Mouse (Mus musculus) stomach, postnatal 0 days (tissue): ENCODE measurements around the gene 6430571L13Rik. TPM values are rescaled to one million over a fixed set of nuclear protein-coding genes. Genes with fewer than 3 reads are reported as not detected.

Experiments used
- ATAC-seq: fragments of 200-750 bp; cut with Nextera tagmentation; 2 replicates; pipeline ENCODE4 v1.8.0; 2017; ENCODE audit not compliant: low FRiP score, low TSS enrichment
- DNase-seq: peaks from one replicate; pipeline ENCODE4 v3.0.0-alpha.2; 2016; ENCODE audit warnings: low spot score
- H3K27ac ChIP-seq: fragments of 300-500 bp; sonication (generic); replicated peaks from 2 replicates; pipeline ENCODE4 v1.5.1; 2014; ENCODE audit warnings: mild to moderate bottlenecking, control low read depth
- H3K27me3 ChIP-seq: fragments of 300-500 bp; sonication (generic); 2 replicates; pipeline ENCODE4 v1.6.1; 2014; ENCODE audit warnings: low read length; ENCODE audit not compliant: control insufficient read depth, insufficient read depth
- H3K36me3 ChIP-seq: fragments of 300-500 bp; sonication (generic); 2 replicates; pipeline ENCODE4 v1.6.1; 2014; ENCODE audit warnings: low read length, mixed read lengths; ENCODE audit not compliant: control insufficient read depth, insufficient read depth
- H3K4me1 ChIP-seq: fragments of 300-500 bp; sonication (generic); replicated peaks from 2 replicates; pipeline ENCODE4 v1.6.1; 2014; ENCODE audit warnings: antibody characterized with exemption; ENCODE audit not compliant: control insufficient read depth, insufficient read depth
- H3K4me2 ChIP-seq: fragments of 300-500 bp; sonication (generic); replicated peaks from 2 replicates; pipeline ENCODE4 v1.6.1; 2014; ENCODE audit warnings: low read depth, mild to moderate bottlenecking, control low read depth, moderate library complexity
- H3K4me3 ChIP-seq: fragments of 300-500 bp; sonication (generic); 2 replicates; pipeline ENCODE4 v1.5.1; 2014; ENCODE audit warnings: low read depth, low read length, control low read depth
- H3K9ac ChIP-seq: fragments of 300-500 bp; sonication (generic); 2 replicates; pipeline ENCODE4 v1.6.1; 2014; ENCODE audit warnings: mild to moderate bottlenecking, low read length, control low read depth, mixed read lengths
- H3K9me3 ChIP-seq: fragments of 300-500 bp; sonication (generic); 2 replicates; pipeline ENCODE4 v1.6.1; 2016; ENCODE audit warnings: low read length; ENCODE audit not compliant: control insufficient read depth
- CTCF ChIP-seq: IDR thresholded peaks from 2 replicates; pipeline ENCODE4 v1.5.1; 2016; ENCODE audit warnings: antibody characterized with exemption, low read depth, mild to moderate bottlenecking, moderate library complexity
- EP300 ChIP-seq: optimal IDR thresholded peaks from 2 replicates; pipeline ENCODE3; 2016; ENCODE audit warnings: antibody characterized with exemption
- WGBS: fragments of 180-500 bp; shearing (Covaris S2); extraction: QIAGEN DNeasy Blood & Tissue Kit; methylation state at CpG from one replicate; pipeline ENCODE4 v1.1.7; 2014; 5-methylcytosine and 5-hydroxymethylcytosine counted together
- polyA plus RNA-seq: library from polyadenylated mRNA; unstranded; fragments of >200 nt; fragmentation: Nextera tagmentation; extraction: Ambion mirVana; gene quantifications from 2 replicates; pipeline ENCODE4 v1.2.1, GENCODE M21; 2015

The 6430571L13Rik gene
- polyA plus RNA-seq, 1 experiment from 2014 or later: 0.73 TPM

GRCm38 (mm10) chr9:107357651-107358050, 17.2 kb downstream of the 6430571L13Rik start:
- peak; percentile 83 for DNase-seq
- H3K9ac ChIP-seq: no peak overlapping the region
- no peaks in the 10 kb centered on the region for H3K36me3 ChIP-seq
- H3K27me3 ChIP-seq: no peaks in the 10 kb centered on the region
- no peak overlapping the region for H3K27ac ChIP-seq
- no peaks in the 10 kb centered on the region for H3K4me1 ChIP-seq
- no peak overlapping the region for H3K4me3 ChIP-seq
- no peak; the same call in 1 of the 2 replicates for ATAC-seq
- TF ChIP-seq CTCF: peak; percentile 94
- TF ChIP-seq EP300: no peak
- WGBS: 22% methylated on average over 5 of the region's 5 CpGs
- H3K4me2 ChIP-seq: no peak overlapping the region
- no peaks in the 10 kb centered on the region for H3K9me3 ChIP-seq

- H3K9me3 ChIP-seq: no peaks in the 10 kb centered on the region
- H3K27ac ChIP-seq: no peak overlapping the region
- no peak overlapping the region for H3K9ac ChIP-seq
- TF ChIP-seq EP300 (no peak), CTCF (no peak)
- no peak overlapping the region for H3K4me3 ChIP-seq
- no peaks in the 10 kb centered on the region for H3K36me3 ChIP-seq
- H3K4me1 ChIP-seq: no peaks in the 10 kb centered on the region
- no peak overlapping the region for H3K4me2 ChIP-seq
- no peak for ATAC-seq
- H3K27me3 ChIP-seq: no peaks in the 10 kb centered on the region
- no peak for DNase-seq
- WGBS: 16% methylated on average over 3 of the region's 3 CpGs
These were observed 20.6 kb downstream of the 6430571L13Rik start for GRCm38 (mm10) chr9:107360989-107361388.

GRCm38 (mm10) chr9:107366644-107367043, 26.2 kb downstream of the 6430571L13Rik start:
- Histone ChIP-seq H3K4me2 (no peak overlapping the region), H3K9ac (no peak overlapping the region), H3K27ac (no peak overlapping the region), H3K4me1 (no peaks in the 10 kb centered on the region), H3K9me3 (no peaks in the 10 kb centered on the region), H3K36me3 (no peaks in the 10 kb centered on the region), H3K4me3 (no peak overlapping the region), H3K27me3 (no peaks in the 10 kb centered on the region)
- DNase-seq: peak; percentile 60
- TF ChIP-seq EP300 (no peak), CTCF (peak; percentile 92)
- ATAC-seq: no peak
- 7% methylated on average over 3 of the region's 3 CpGs for WGBS

- Histone ChIP-seq H3K27ac (no peak overlapping the region), H3K9me3 (no peaks in the 10 kb centered on the region), H3K9ac (no peak overlapping the region), H3K27me3 (no peaks in the 10 kb centered on the region), H3K4me2 (no peak overlapping the region), H3K4me3 (no peak overlapping the region), H3K4me1 (no peaks in the 10 kb centered on the region), H3K36me3 (no peaks in the 10 kb centered on the region)
- DNase-seq (no peak), ATAC-seq (no peak)
- TF ChIP-seq CTCF (no peak), EP300 (no peak)
- 69% methylated on average over 1 of the region's 1 CpGs for WGBS
These were observed 27.9 kb downstream of the 6430571L13Rik start for GRCm38 (mm10) chr9:107368302-107368701.

GRCm38 (mm10) chr9:107369270-107370105, 29.1 kb downstream of the 6430571L13Rik start:
- H3K4me2 ChIP-seq: no peak overlapping the region
- no peaks in the 10 kb centered on the region for H3K9me3 ChIP-seq
- TF ChIP-seq EP300 (no peak), CTCF (no peak)
- H3K9ac ChIP-seq: no peak overlapping the region
- H3K4me1 ChIP-seq: no peaks in the 10 kb centered on the region
- 32% methylated on average over 10 of the region's 10 CpGs for WGBS
- no peaks in the 10 kb centered on the region for H3K36me3 ChIP-seq
- no peak for ATAC-seq
- H3K27ac ChIP-seq: no peak overlapping the region
- no peak for DNase-seq
- H3K4me3 ChIP-seq: no peak overlapping the region
- H3K27me3 ChIP-seq: no peaks in the 10 kb centered on the region

- no peaks in the 10 kb centered on the region for H3K27me3 ChIP-seq
- ATAC-seq (no peak), DNase-seq (no peak)
- 19% methylated on average over 4 of the region's 4 CpGs for WGBS
- no peak overlapping the region for H3K27ac ChIP-seq
- H3K4me2 ChIP-seq: no peak overlapping the region
- H3K9me3 ChIP-seq: no peaks in the 10 kb centered on the region
- no peak overlapping the region for H3K4me3 ChIP-seq
- no peak overlapping the region for H3K9ac ChIP-seq
- no peak for TF ChIP-seq EP300
- TF ChIP-seq CTCF: no peak
- no peaks in the 10 kb centered on the region for H3K36me3 ChIP-seq
- H3K4me1 ChIP-seq: no peaks in the 10 kb centered on the region
These were observed 29.7 kb downstream of the 6430571L13Rik start for GRCm38 (mm10) chr9:107370106-107370463.
